ENCODE assay signal across 23 mouse cellular contexts in genomic region chr4:106557978-106558377, GRCm38 (mm10). TPM values are rescaled to one million over a fixed set of nuclear protein-coding genes. Genes with fewer than 3 reads are reported as not detected.
"Had no signal": no experiment of that assay in that cellular context is flagged by ENCODE, and none has a peak within 500 bp of the region (broad histone marks: within the 10 kb centered on the region; RNA-seq: fewer than 3 reads in every experiment).

No protein-coding gene starts in this region.

- H3K27ac ChIP-seq: midbrain, embryonic 10.5 days; midbrain, embryonic 12.5 days; neural tube, embryonic 13.5 days; neural tube, embryonic 15.5 days had no signal

- H3K4me3 ChIP-seq: midbrain, embryonic 10.5 days; midbrain, embryonic 12.5 days; myocyte; neural tube, embryonic 13.5 days; neural tube, embryonic 15.5 days had no signal

- ATAC-seq: midbrain, embryonic 16.5 days had no signal

- DNase-seq: lung, adult 18-20 months; lung, embryonic 14.5 days; lung, postnatal 10 days; lung, postnatal 4 days; midbrain, embryonic 14.5 days; retina, postnatal 1 day; right cerebral cortex, adult 18-20 months; right cerebral cortex, postnatal 25 days; right cerebral cortex, postnatal 4 days; spleen, adult 18-20 months; thymus, adult 18-20 months; thymus, postnatal 25 days; thymus, postnatal 4 days had no signal

- H3K9ac ChIP-seq: lung, embryonic 14.5 days; midbrain, embryonic 12.5 days; neural tube, embryonic 13.5 days; neural tube, embryonic 15.5 days had no signal

- H3K4me2 ChIP-seq: lung, embryonic 14.5 days; midbrain, embryonic 12.5 days; neural tube, embryonic 13.5 days; neural tube, embryonic 15.5 days had no signal

- H3K27me3 ChIP-seq: midbrain, embryonic 12.5 days; neural tube, embryonic 13.5 days; neural tube, embryonic 15.5 days had no signal

- H3K9me3 ChIP-seq: midbrain, embryonic 10.5 days; midbrain, embryonic 12.5 days; neural tube, embryonic 13.5 days; neural tube, embryonic 15.5 days had no signal

- H3K36me3 ChIP-seq: midbrain, embryonic 12.5 days; neural tube, embryonic 13.5 days; neural tube, embryonic 15.5 days had no signal

RNA-seq across cellular contexts. Expression of gene Lexm, which starts 59.1 kb away (rescaled TPM):
- polyA plus RNA-seq: lung, embryonic 14.5 days; lung, embryonic 16.5 days; midbrain, embryonic 10.5 days; midbrain, embryonic 14.5 days; midbrain, embryonic 16.5 days; myocyte; neural tube, embryonic 15.5 days; small intestine, adult 2 months; stomach, embryonic 14.5 days; stomach, embryonic 16.5 days had no signal
